Mouse (Mus musculus): ENCODE measurements around the gene Twsg1. TPM values are rescaled to one million over a fixed set of nuclear protein-coding genes. Genes with fewer than 3 reads are reported as not detected.
A peak's percentile ranks its signal among the peaks of the same experiment; 100 is the strongest.

Twsg1 gene
- polyA plus RNA-seq, 1 experiment, result 53.3 TPM

- no peak for DNase-seq
- H3K36me3 ChIP-seq (ENCODE audit: control insufficient read depth, insufficient read depth, low read length), result no peaks in the 10 kb centered on the region
- 75% methylated on average over 5 of the region's 5 CpGs for WGBS
- no peaks in the 10 kb centered on the region; the same call in 1 of the 2 replicates for H3K4me1 ChIP-seq (ENCODE audit: control insufficient read depth, insufficient read depth, low read length)
- no peak for TF ChIP-seq CTCF (conservative IDR thresholded peaks at IDR 0.05; ENCODE audit: insufficient read depth, insufficient read length, low read depth, low read length)
- no peak for TF ChIP-seq POLR2A (IDR thresholded peaks at IDR 0.05; ENCODE audit: low read depth, low read length)
- no peaks in the 10 kb centered on the region for H3K27me3 ChIP-seq (replicated peaks; ENCODE audit: control insufficient read depth, insufficient read depth, low read length)
- no peak overlapping the region for H3K27ac ChIP-seq (ENCODE audit: insufficient read depth, low read depth, low read length)
- H3K4me3 ChIP-seq (ENCODE audit: insufficient read depth, low read depth, low read length), result no peak overlapping the region
These were observed 61.5 kb downstream of the Twsg1 start for GRCm38 (mm10) chr17:65889476-65889875.

DNA sequence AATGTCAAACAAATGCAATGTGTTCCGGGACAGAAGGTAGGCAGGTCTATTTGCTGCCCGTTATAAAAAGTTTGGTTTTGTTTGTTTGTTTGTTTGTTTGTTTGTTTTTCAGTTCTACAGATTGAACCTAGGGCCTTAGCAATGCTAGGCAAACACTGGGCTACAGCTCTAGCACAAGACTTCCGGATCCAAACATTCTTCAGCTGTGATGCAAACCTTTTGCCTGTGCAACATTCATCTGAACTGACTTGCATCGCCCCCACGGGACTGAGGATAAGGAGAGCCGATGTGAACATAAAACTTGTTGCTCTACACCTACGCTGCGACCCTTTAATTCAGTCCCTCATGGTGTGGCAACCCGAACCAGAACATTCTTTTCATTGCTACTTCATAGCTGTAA is 64.5 kb downstream of the Twsg1 start:
- peak; percentile 26 for DNase-seq
- TF ChIP-seq POLR2A (IDR thresholded peaks at IDR 0.05; ENCODE audit: low read depth, low read length), result no peak
- TF ChIP-seq CTCF (conservative IDR thresholded peaks at IDR 0.05; ENCODE audit: insufficient read depth, insufficient read length, low read depth, low read length), result no peak
- Histone ChIP-seq H3K4me1 (ENCODE audit: control insufficient read depth, insufficient read depth, low read length) (peaks cover 8% of the 10 kb centered on the region; the same call in 1 of the 2 replicates), H3K4me3 (ENCODE audit: insufficient read depth, low read depth, low read length) (no peak overlapping the region), H3K27ac (ENCODE audit: insufficient read depth, low read depth, low read length) (peak overlapping the region; percentile 91), H3K27me3 (replicated peaks; ENCODE audit: control insufficient read depth, insufficient read depth, low read length) (no peaks in the 10 kb centered on the region), H3K36me3 (ENCODE audit: control insufficient read depth, insufficient read depth, low read length) (no peaks in the 10 kb centered on the region)
- 58% methylated on average over 9 of the region's 9 CpGs for WGBS

DNA sequence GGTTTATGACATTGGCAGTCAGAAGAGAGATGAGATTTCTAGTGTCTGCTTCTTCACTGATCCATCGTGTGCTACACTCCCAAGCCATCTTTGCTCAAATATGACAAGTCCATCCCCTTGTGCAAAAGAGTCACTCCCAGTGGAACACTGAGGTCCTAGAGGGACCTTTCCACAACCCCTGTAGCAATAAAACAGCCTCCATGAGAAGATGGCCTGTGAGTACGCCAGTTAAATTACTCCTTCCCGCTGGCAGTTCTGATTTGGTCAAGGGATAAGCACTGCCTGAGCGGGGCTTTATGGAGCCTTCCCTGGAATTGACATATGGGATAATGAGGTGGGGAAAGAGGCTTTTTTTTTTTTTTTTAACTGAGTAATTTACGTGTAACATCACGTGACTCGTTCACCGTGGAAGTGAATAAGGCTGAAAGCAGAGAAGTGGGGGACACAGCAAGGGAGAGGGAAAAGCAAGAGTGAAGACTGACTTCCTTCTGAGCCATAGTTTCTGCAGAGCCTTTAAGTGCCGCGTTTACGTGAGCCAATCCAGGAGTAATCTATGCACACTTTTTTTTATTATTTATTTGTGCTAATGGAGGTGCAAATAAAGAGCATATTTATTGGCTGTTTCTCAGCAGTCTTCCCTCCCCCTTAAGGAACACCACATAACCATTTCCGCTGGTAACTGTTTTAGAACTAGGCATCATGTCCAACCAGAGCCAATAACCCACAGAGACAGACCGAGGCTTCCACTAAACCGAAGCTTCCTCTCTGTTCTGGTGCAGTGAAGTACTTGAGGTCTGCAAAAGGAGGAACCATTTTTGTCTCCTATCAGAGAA is 65.1 kb downstream of the Twsg1 start, which contains the start of gene Ralbp1:
Gene Ralbp1 (minus strand): TSS at position 102 of the 833 bp plus-strand sequence.
- H3K4me1 ChIP-seq (ENCODE audit: control insufficient read depth, insufficient read depth, low read length), result peaks cover 8% of the 10 kb centered on the region; the same call in 1 of the 2 replicates
- H3K27me3 ChIP-seq (replicated peaks; ENCODE audit: control insufficient read depth, insufficient read depth, low read length), result no peaks in the 10 kb centered on the region
- H3K27ac ChIP-seq (ENCODE audit: insufficient read depth, low read depth, low read length), result peak within 1 kb of the TSS; percentile 91
- peak within 1 kb of the TSS; percentile 72 for H3K4me3 ChIP-seq (ENCODE audit: insufficient read depth, low read depth, low read length)
- peak; percentile 51 for DNase-seq
- WGBS, result 4% methylated on average over 14 of the region's 14 CpGs
- TF ChIP-seq POLR2A (IDR thresholded peaks at IDR 0.05; ENCODE audit: low read depth, low read length) (no peak), CTCF (conservative IDR thresholded peaks at IDR 0.05; ENCODE audit: insufficient read depth, insufficient read length, low read depth, low read length) (no peak)
- no peaks in the 10 kb centered on the region for H3K36me3 ChIP-seq (ENCODE audit: control insufficient read depth, insufficient read depth, low read length)

- no peak for DNase-seq
- peak overlapping the region; percentile 91 for H3K27ac ChIP-seq (ENCODE audit: insufficient read depth, low read depth, low read length)
- peak overlapping the region; percentile 71 for H3K4me3 ChIP-seq (ENCODE audit: insufficient read depth, low read depth, low read length)
- under 1% methylated on average over 11 of the region's 11 CpGs for WGBS
- no peak for TF ChIP-seq POLR2A (IDR thresholded peaks at IDR 0.05; ENCODE audit: low read depth, low read length)
- TF ChIP-seq CTCF (conservative IDR thresholded peaks at IDR 0.05; ENCODE audit: insufficient read depth, insufficient read length, low read depth, low read length), result no peak
- no peaks in the 10 kb centered on the region for H3K27me3 ChIP-seq (replicated peaks; ENCODE audit: control insufficient read depth, insufficient read depth, low read length)
- H3K36me3 ChIP-seq (ENCODE audit: control insufficient read depth, insufficient read depth, low read length), result no peaks in the 10 kb centered on the region
- H3K4me1 ChIP-seq (ENCODE audit: control insufficient read depth, insufficient read depth, low read length), result peaks cover 8% of the 10 kb centered on the region; the same call in 1 of the 2 replicates
These were observed 65.7 kb downstream of the Twsg1 start for GRCm38 (mm10) chr17:65885398-65885696.

- TF ChIP-seq POLR2A (IDR thresholded peaks at IDR 0.05; ENCODE audit: low read depth, low read length) (peak; percentile 80), CTCF (conservative IDR thresholded peaks at IDR 0.05; ENCODE audit: insufficient read depth, insufficient read length, low read depth, low read length) (no peak)
- peak; percentile 100 for DNase-seq
- H3K4me3 ChIP-seq (ENCODE audit: insufficient read depth, low read depth, low read length), result peak overlapping the region; percentile 72
- H3K4me1 ChIP-seq (ENCODE audit: control insufficient read depth, insufficient read depth, low read length), result peaks cover 8% of the 10 kb centered on the region; the same call in 1 of the 2 replicates
- peak overlapping the region; percentile 91 for H3K27ac ChIP-seq (ENCODE audit: insufficient read depth, low read depth, low read length)
- H3K27me3 ChIP-seq (replicated peaks; ENCODE audit: control insufficient read depth, insufficient read depth, low read length), result no peaks in the 10 kb centered on the region
- WGBS, result under 1% methylated on average over 67 of the region's 67 CpGs
- H3K36me3 ChIP-seq (ENCODE audit: control insufficient read depth, insufficient read depth, low read length), result no peaks in the 10 kb centered on the region
These were observed 66.2 kb downstream of the Twsg1 start for GRCm38 (mm10) chr17:65884691-65885397.

GRCm38 (mm10) chr17:65884061-65884669 is 66.9 kb downstream of the Twsg1 start:
- Histone ChIP-seq H3K27ac (ENCODE audit: insufficient read depth, low read depth, low read length) (peak overlapping the region; percentile 67), H3K4me3 (ENCODE audit: insufficient read depth, low read depth, low read length) (peak overlapping the region; percentile 72), H3K27me3 (replicated peaks; ENCODE audit: control insufficient read depth, insufficient read depth, low read length) (no peaks in the 10 kb centered on the region), H3K36me3 (ENCODE audit: control insufficient read depth, insufficient read depth, low read length) (no peaks in the 10 kb centered on the region), H3K4me1 (ENCODE audit: control insufficient read depth, insufficient read depth, low read length) (peaks cover 8% of the 10 kb centered on the region; the same call in 1 of the 2 replicates)
- DNase-seq, result peak; percentile 54
- no peak for TF ChIP-seq CTCF (conservative IDR thresholded peaks at IDR 0.05; ENCODE audit: insufficient read depth, insufficient read length, low read depth, low read length)
- no peak for TF ChIP-seq POLR2A (IDR thresholded peaks at IDR 0.05; ENCODE audit: low read depth, low read length)
- WGBS, result under 1% methylated on average over 56 of the region's 56 CpGs

Data from kidney, adult 2 months (tissue).